Mouse (Mus musculus) erythroblast, embryonic 14.5 days (primary cell): ENCODE data around the gene Nob1.

Experiments used
- GATA1 ChIP-seq: IDR thresholded peaks from 2 replicates; pipeline ENCODE4 v1.6.1; 2012; ENCODE audit warnings: low read length, inconsistent platforms, mixed read lengths
- TAL1 ChIP-seq: IDR thresholded peaks from 3 replicates; pipeline ENCODE4 v1.6.1; 2012; ENCODE audit warnings: low read length, inconsistent platforms, mixed read lengths

- TF ChIP-seq TAL1 (no peak), GATA1 (no peak)
Measured at GRCm38 (mm10) chr8:107430821-107431220, 6.0 kb upstream of the Nob1 start.
